Mouse (Mus musculus) heart, postnatal 4 days (tissue): Measurements from ENCODE around the gene Pip4k2a. TPM values are rescaled to one million over a fixed set of nuclear protein-coding genes. Genes with fewer than 3 reads are reported as not detected.

ENCODE experiments used
- DNase-seq: peaks from one replicate; pipeline ENCODE4 v3.0.0; 2021
- total RNA-seq, 2 experiments: library from RNA; stranded (reverse); gene quantifications; 2 replicates each; pipeline ENCODE4 v1.2.3; 2021

Pip4k2a gene
- total RNA-seq, 2 experiments from 2014 or later = 7.9 to 8.1 TPM

GRCm38 (mm10) chr2:18835266-18835908, 162.5 kb downstream of the Pip4k2a start:
- DNase-seq = no peak

DNA sequence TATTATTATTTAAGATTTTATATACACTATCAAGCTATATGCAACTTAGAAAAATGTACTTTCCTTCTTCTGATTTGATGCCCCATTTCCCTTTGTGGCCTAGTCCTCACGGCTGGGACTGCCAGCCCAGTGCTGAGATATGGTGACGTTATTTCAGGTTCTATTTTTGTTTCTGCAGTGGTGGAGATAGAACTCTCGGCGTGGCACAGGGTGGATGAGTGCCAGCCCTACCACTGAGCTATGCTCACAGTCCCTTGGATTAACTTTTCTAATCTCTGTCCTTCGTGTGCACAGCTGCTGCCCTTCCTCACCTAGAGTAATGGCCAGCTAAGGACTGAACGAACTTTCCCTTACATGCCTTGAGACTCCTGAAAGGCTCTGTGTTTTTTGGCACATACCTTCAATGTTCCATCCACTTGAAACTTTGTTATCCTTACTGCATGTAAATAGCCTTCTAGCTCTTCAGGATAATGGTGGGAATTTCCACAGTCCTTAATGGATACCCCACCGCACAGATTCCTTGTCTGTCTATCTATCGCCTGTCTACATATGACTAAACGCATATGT, 164.8 kb downstream of the Pip4k2a start:
- peak; percentile 22 for DNase-seq

GRCm38 (mm10) chr2:18831031-18831774, 166.7 kb downstream of the Pip4k2a start:
- peak; percentile 11 for DNase-seq

DNA sequence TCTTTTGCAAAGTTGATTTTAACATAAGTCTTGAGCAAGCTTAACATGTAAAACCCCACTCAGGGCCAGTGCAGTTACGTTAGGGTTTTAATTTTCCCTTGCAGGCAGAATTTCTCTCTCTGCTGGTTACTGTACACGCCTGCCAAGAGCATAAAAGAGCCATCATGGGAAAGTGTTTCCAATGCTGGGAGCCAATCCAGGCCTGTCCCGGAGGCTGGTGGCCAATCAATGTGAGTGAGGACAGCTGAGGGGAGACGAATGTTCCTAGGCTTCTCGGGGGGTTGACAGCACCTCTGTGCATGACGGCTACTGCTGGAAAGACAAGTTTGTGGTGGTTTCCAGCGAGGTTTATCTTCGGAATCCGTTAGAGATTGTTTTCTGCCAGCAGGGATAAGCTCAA, 175.2 kb downstream of the Pip4k2a start:
- DNase-seq = peak; percentile 72

DNA sequence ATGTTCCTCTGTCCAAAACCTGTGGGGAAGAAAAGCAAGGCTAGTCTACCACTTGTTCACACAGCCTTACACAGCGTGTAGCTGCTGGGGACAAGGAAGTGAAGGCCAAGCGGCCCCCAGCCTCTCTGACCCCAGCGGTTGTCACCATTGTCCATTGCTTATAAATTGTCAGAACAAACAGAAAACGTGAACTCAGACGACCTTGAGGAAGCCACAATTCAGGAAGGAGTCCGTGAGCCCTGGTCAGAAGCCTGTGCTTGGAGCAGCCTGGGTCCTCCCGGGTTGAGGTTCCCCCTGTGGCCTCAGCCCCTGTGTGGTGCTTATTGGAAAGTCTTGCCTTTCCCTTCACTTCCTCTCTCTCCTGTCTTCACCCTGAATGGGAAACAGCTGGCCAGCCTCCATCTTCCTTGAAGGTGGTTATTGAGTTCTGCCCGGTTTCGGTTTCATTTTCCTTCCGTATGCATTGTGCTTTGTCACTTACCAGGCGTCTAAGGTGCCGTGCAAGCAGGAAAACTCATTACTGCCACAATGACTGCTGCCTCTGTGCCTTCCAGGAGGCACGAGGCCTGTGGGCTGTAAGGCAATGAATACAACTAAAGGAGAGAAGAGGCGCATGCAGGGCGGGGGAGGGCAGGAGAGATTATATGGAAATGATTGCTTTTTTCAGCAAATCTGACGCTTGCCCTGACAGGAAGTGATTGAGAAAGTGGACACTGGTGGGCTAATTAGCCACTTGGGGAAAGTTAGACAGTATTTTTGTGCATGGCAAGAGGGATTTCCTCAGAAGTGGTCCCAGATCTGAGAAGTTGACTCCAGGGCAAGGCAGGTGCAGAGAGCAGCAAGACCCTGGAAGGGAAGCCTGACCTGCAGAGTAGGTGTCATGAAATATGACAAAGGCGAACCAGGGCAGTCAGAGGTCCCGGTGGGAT, 176.2 kb downstream of the Pip4k2a start:
- peak; percentile 62 for DNase-seq

DNA sequence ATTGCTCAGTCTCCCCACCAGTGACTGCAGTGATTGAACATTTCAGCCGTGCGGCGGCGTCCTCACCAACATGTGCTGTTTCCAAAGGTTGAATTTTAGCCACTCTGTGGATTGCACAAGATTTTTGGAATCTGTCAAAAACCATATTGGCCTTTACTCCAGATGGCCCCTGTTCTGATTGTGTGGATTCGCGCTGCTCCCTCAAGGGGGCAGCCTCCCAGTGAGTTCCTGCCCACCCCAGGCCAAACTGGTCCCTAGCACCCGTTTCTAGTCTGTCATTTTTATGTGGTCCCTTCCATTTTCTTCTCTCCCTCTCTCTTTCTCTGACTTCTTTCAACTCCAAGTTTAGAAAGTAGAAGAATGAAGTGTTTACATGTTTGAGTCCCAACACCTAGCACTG, 178.4 kb downstream of the Pip4k2a start:
- DNase-seq = no peak

DNA sequence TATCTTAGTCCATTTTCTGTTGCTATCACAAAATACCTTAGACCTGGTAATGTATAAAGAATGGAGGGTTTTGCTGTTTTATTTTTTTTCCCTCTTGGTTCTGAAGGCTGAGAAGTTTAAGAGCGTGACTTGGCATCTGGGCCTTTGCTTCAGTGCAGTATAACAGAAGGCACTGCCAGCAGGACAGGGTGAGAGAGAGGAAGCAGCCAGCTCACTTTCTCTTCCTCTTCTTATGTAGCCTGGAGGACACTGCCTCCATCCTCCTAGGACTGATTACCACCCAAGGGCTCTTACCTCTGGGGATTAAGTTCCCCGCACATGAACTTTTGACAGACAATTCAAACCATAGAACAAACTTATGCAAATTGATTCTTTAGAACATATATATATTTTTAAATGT, 181.9 kb downstream of the Pip4k2a start:
- no peak for DNase-seq

DNA sequence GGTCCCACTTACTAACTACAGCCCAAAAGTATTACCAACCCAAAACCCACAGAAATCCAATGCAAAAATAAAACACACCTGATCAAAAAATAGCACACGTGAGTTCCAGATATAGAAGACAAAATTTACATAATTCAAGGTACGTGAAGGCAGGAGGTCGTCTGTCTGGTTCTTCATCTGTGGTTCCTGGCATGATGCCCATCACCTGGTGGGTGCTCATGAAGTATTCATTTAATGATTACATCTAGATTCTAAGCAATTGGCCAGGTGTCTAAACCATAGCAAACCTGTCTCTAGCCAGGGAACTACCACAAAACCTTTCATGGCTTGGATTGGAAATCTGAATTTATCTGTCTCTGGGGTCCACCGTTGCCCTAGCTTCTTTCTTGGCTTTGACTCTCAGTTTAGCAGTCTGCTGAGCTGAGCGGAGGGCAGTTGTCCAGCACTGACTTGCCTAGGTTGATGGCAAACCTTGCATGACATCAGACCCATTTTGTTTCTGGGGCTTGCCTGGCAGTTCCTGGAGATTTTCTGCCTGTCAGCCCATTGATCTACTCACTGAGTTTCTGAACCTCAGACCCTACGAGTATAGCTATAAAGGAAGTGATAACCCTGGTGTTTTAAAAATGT, 182.5 kb downstream of the Pip4k2a start:
- no peak for DNase-seq

DNA sequence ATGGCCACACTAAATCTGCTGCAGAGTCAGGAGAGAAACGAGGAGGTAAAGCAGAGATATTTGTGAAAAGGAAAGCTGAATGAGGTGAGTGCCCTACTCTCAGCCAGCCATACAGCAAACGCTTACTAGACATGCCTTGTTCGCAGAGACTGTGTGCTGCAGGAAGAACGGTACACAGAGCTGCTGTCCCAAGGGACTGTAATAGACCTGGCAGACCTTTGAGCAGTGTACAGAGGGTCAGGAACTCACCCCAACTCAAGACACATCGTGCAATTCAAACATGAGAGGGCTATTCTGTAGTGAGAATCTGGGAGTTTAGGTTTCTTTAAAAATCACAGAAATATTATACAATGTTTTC, 183.5 kb downstream of the Pip4k2a start:
- DNase-seq = no peak

DNA sequence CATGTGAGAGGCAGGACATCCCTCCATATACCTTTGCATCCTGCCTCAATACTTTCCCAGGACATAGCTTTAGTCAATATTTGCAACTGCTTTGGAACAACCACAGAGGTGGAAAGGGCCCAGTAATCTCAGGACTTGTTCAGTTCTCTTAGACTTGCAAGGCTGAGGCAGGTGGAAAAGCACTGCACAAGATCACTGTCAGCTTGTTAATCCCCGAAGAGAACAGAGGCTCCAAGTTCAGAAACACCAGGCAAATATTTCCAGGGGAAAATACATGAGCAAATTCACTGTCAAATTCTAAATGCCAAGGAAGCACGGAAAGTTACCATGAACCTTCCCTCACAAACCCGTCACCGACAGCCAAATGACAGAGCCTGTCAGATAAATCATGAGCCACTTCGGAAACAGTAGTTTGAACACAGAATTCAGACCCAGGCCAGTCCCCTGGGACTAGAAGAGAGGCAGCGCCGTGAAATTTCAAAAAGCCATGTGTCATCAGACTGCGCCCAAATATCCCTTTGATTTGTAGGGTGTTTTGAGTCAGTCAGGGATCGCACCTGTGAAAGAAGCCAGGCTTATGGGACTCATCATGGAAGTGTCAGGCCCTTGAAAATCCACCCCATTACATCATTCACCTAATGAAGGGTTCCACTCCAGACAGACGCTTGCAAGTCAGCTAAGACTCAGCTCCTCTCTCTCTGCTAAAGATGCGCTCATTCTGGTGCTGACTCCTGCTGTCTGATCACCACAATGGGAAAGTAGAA, 184.1 kb downstream of the Pip4k2a start:
- no peak for DNase-seq

DNA sequence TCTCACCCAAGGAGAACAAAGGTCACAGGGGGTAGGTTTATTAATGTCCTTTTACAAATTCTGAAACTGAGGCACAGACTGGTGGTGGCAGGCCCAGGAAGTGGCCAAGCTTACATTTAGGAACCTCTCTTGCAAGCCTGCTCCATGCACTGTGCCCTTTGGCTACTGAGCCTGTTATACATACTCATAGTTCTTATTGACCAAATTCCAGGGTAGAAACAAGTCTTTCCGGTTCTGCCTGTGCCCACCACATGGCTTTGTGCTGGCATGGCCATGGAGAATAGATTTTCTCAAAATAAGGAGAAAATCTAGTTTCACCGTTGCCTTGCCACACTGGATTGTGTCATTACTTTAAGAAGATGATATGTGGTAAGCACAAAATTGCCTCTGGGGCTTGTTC, 190.0 kb downstream of the Pip4k2a start:
- no peak for DNase-seq

GRCm38 (mm10) chr2:18801281-18801862, 196.6 kb downstream of the Pip4k2a start:
- no peak for DNase-seq

GRCm38 (mm10) chr2:18800646-18801251, 197.2 kb downstream of the Pip4k2a start:
- DNase-seq = no peak

GRCm38 (mm10) chr2:18799966-18800645, 197.8 kb downstream of the Pip4k2a start:
- peak; percentile 22 for DNase-seq

- no peak for DNase-seq
Measured at GRCm38 (mm10) chr2:18799265-18799965, 198.5 kb downstream of the Pip4k2a start.

- no peak for DNase-seq
Measured at GRCm38 (mm10) chr2:18797776-18798175, 200.2 kb downstream of the Pip4k2a start.

GRCm38 (mm10) chr2:18794261-18794660, 203.7 kb downstream of the Pip4k2a start:
- no peak for DNase-seq
